In the genomic region with DNA sequence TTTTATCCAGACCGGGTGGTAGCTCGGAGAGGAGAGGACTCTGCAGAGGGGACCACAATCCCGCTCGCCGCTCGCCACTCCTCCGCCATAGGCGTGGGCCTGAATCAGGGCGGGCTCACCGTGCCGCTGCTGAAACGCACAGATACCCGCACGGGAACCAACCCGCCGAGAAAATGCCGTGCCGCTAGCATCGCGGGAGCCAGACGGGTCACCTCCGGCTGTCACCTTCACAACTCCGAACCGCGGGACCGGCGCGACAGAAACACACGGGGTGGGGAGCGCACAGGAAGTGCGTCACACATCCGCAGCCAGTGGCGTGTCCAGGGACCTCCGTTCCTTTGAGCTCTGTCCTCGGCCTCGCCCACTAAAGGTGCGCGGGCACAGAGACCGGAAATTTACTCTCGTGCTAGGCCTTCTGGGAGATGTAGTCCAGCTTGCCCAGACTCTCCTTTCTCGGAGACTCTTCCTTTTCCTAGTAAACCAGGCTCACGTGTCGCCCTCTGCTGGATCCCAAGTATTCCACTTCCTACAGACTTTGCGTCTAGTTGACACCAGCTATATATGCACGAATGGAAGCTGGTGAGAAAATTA, we compare ENCODE assay signal across 7 mouse cellular contexts. TPM values are rescaled to one million over a fixed set of nuclear protein-coding genes. Genes with fewer than 3 reads are reported as not detected.
DNase-seq lines count a peak whose midpoint lies in the region; ATAC-seq and TF ChIP-seq lines count a peak whose summit lies in the region.

Gene Ndufv1 (minus strand): TSS at position 375 of the 591 bp plus-strand sequence.

- H3K9ac ChIP-seq in intestine, postnatal 0 days (ENCODE audit: low read depth, low read length): peak within 1 kb of the TSS; percentile 58
- H3K9ac ChIP-seq in midbrain, embryonic 12.5 days (replicated peaks): peak within 1 kb of the TSS; percentile 65

- H3K36me3 ChIP-seq in embryonic facial prominence, embryonic 10.5 days (replicated peaks): peaks cover 35% of the 10 kb centered on the region
- peaks cover 30% of the 10 kb centered on the region for H3K36me3 ChIP-seq in intestine, postnatal 0 days (ENCODE audit: control insufficient read depth, insufficient read depth)
- peaks cover 30% of the 10 kb centered on the region for H3K36me3 ChIP-seq in midbrain, embryonic 12.5 days
- H3K36me3 ChIP-seq in small intestine, adult 2 months (ENCODE audit: control insufficient read depth, insufficient read depth, low read length): peaks cover 34% of the 10 kb centered on the region

- H3K27me3 ChIP-seq in embryonic facial prominence, embryonic 10.5 days (replicated peaks; ENCODE audit: low read depth, poor library complexity, severe bottlenecking): no peaks in the 10 kb centered on the region
- no peaks in the 10 kb centered on the region for H3K27me3 ChIP-seq in intestine, postnatal 0 days (replicated peaks; ENCODE audit: control insufficient read depth, insufficient read depth, low read length)
- H3K27me3 ChIP-seq in midbrain, embryonic 12.5 days: no peaks in the 10 kb centered on the region
- H3K27me3 ChIP-seq in small intestine, adult 2 months (ENCODE audit: control insufficient read depth, insufficient read depth, low read length): no peaks in the 10 kb centered on the region

- peak; percentile 99 for ATAC-seq in intestine, postnatal 0 days
- ATAC-seq in midbrain, embryonic 12.5 days (ENCODE audit: low FRiP score, low read depth): peak; percentile 100

- peak; percentile 95 for TF ChIP-seq CTCF in intestine, postnatal 0 days (IDR thresholded peaks at IDR 0.05; ENCODE audit: low read depth)
- TF ChIP-seq CTCF in small intestine, adult 2 months (IDR thresholded peaks at IDR 0.05; ENCODE audit: extremely low read depth, insufficient read length, insufficient replicate concordance, low read depth, low read length): peak; percentile 59; the same call in 1 of the 2 replicates

- H3K27ac ChIP-seq in embryonic facial prominence, embryonic 10.5 days (replicated peaks): peak within 1 kb of the TSS; percentile 83
- H3K27ac ChIP-seq in intestine, postnatal 0 days (ENCODE audit: low read depth, low read length): peak within 1 kb of the TSS; percentile 73
- H3K27ac ChIP-seq in midbrain, embryonic 12.5 days (replicated peaks): peak within 1 kb of the TSS; percentile 47; the same call in 1 of the 2 replicates
- peak within 1 kb of the TSS; percentile 67 for H3K27ac ChIP-seq in small intestine, adult 2 months (ENCODE audit: insufficient read depth, low read depth, low read length)

- peak within 1 kb of the TSS; percentile 86 for H3K4me3 ChIP-seq in embryonic facial prominence, embryonic 10.5 days
- peak within 1 kb of the TSS; percentile 85 for H3K4me3 ChIP-seq in intestine, postnatal 0 days (ENCODE audit: low read depth, low read length)
- H3K4me3 ChIP-seq in midbrain, embryonic 12.5 days: peak within 1 kb of the TSS; percentile 75
- peak within 1 kb of the TSS; percentile 93 for H3K4me3 ChIP-seq in small intestine, adult 2 months (ENCODE audit: low read depth, low read length)

- H3K9me3 ChIP-seq in embryonic facial prominence, embryonic 10.5 days: no peaks in the 10 kb centered on the region
- no peaks in the 10 kb centered on the region for H3K9me3 ChIP-seq in intestine, postnatal 0 days (ENCODE audit: control insufficient read depth)
- H3K9me3 ChIP-seq in midbrain, embryonic 12.5 days: no peaks in the 10 kb centered on the region

- TF ChIP-seq POLR2A in small intestine, adult 2 months (IDR thresholded peaks at IDR 0.05; ENCODE audit: low read depth, low read length): peak; percentile 70

- WGBS in embryonic facial prominence, embryonic 10.5 days: under 1% methylated on average over 45 of the region's 45 CpGs
- WGBS in intestine, postnatal 0 days: under 1% methylated on average over 45 of the region's 45 CpGs
- under 1% methylated on average over 45 of the region's 45 CpGs for WGBS in midbrain, embryonic 12.5 days
- WGBS in small intestine, adult 2 months: under 1% methylated on average over 45 of the region's 45 CpGs

- peaks cover 31% of the 10 kb centered on the region for H3K4me1 ChIP-seq in embryonic facial prominence, embryonic 10.5 days
- no peaks in the 10 kb centered on the region for H3K4me1 ChIP-seq in intestine, postnatal 0 days (replicated peaks; ENCODE audit: control insufficient read depth, insufficient read depth, low read length)
- H3K4me1 ChIP-seq in midbrain, embryonic 12.5 days: peaks cover 9% of the 10 kb centered on the region
- H3K4me1 ChIP-seq in small intestine, adult 2 months (ENCODE audit: control insufficient read depth, insufficient read depth, insufficient read length, low read length): peaks cover 6% of the 10 kb centered on the region; the same call in 1 of the 2 replicates

- peak; percentile 97 for DNase-seq in adrenal gland, postnatal 10 days
- DNase-seq in embryonic facial prominence, embryonic 10.5 days (ENCODE audit: low spot score): peak; percentile 97
- peak; percentile 87 for DNase-seq in gonadal fat pad, adult 2 months (ENCODE audit: low read depth)
- peak; percentile 96 for DNase-seq in left cerebral cortex, postnatal 4 days

- H3K4me2 ChIP-seq in intestine, postnatal 0 days (replicated peaks; ENCODE audit: low read depth): peak within 1 kb of the TSS; percentile 72
- H3K4me2 ChIP-seq in midbrain, embryonic 12.5 days (replicated peaks): peak within 1 kb of the TSS; percentile 77

- intact Hi-C loops in left cerebral cortex, postnatal 4 days (cut with DNase I): loop anchor here (10.0 kb wide), 1 partner anchor 202 kb away; the partner anchor contains the start of genes AC109138.7 and Clcf1

RNA-seq across cellular contexts. Expression of gene Ndufv1, which starts in this region (rescaled TPM):
- 100 to 1,000 TPM; 683 to 759 TPM for total RNA-seq in adrenal gland, postnatal 10 days (2021)
- 211 and 217 TPM in 2 replicates for polyA plus RNA-seq in embryonic facial prominence, embryonic 10.5 days (2016; fragmentation: Nextera tagmentation; extraction: Ambion mirVana)
- 152 and 165 TPM in 2 replicates for polyA plus RNA-seq in gonadal fat pad, adult 2 months (2012; rRNA removed)
- 244 and 255 TPM in 2 replicates for polyA plus RNA-seq in intestine, postnatal 0 days (2015; fragmentation: Nextera tagmentation; extraction: Ambion mirVana)
- 100 to 1,000 TPM; 185 to 196 TPM for total RNA-seq in left cerebral cortex, postnatal 4 days (2021)
- polyA plus RNA-seq in midbrain, embryonic 12.5 days (2016; fragmentation: Nextera tagmentation; extraction: Ambion mirVana): 181 and 188 TPM in 2 replicates
- 92.8 and 170 TPM in 2 replicates for polyA plus RNA-seq in small intestine, adult 2 months (2012; rRNA removed)

Comparison
In these comparisons a context has a peak if more than half of its experiments do, and no peak if none do; other contexts are left out.
1. Peak in every context shown above with its lines: DNase-seq, ATAC-seq, H3K4me3 ChIP-seq and H3K27ac ChIP-seq.